Mouse (Mus musculus): ENCODE measurements around the gene Optn. TPM values are rescaled to one million over a fixed set of nuclear protein-coding genes. Genes with fewer than 3 reads are reported as not detected.

The Optn gene
- total RNA-seq, 2 experiments from 2014 or later: 13.0 to 15.3 TPM

- DNase-seq: no peak
Measured at GRCm38 (mm10) chr2:5061133-5061708, 2.6 kb downstream of the Optn start.

GRCm38 (mm10) chr2:5059997-5060396 lies 3.9 kb downstream of the Optn start:
- DNase-seq: no peak

- no peak for DNase-seq
Measured at GRCm38 (mm10) chr2:5058436-5058835, 5.4 kb downstream of the Optn start.

GRCm38 (mm10) chr2:5050562-5050961 lies 13.3 kb downstream of the Optn start:
- DNase-seq: no peak

- DNase-seq: no peak
Measured at GRCm38 (mm10) chr2:5047016-5047415, 16.8 kb downstream of the Optn start.

- DNase-seq: no peak
Measured at GRCm38 (mm10) chr2:5045269-5045965, 18.4 kb downstream of the Optn start.

GRCm38 (mm10) chr2:5044321-5044720 lies 19.5 kb downstream of the Optn start:
- no peak for DNase-seq

GRCm38 (mm10) chr2:5043476-5043761 lies 20.4 kb downstream of the Optn start:
- DNase-seq: no peak

- no peak for DNase-seq
Measured at GRCm38 (mm10) chr2:5042616-5043475, 21.0 kb downstream of the Optn start.

GRCm38 (mm10) chr2:5041854-5042253 lies 22.0 kb downstream of the Optn start:
- DNase-seq: no peak

- DNase-seq: no peak
Measured at GRCm38 (mm10) chr2:5040281-5041161, 23.3 kb downstream of the Optn start.

- DNase-seq: no peak
Measured at GRCm38 (mm10) chr2:5039350-5040170, 24.3 kb downstream of the Optn start.

GRCm38 (mm10) chr2:5038320-5038719 lies 25.5 kb downstream of the Optn start:
- no peak for DNase-seq

- DNase-seq: no peak
Measured at GRCm38 (mm10) chr2:5037390-5037789, 26.5 kb downstream of the Optn start.

GRCm38 (mm10) chr2:5036411-5037076 lies 27.3 kb downstream of the Optn start:
- DNase-seq: no peak

- no peak for DNase-seq
Measured at GRCm38 (mm10) chr2:5035241-5035640, 28.6 kb downstream of the Optn start.

GRCm38 (mm10) chr2:5034801-5035200 lies 29.1 kb downstream of the Optn start:
- no peak for DNase-seq

- no peak for DNase-seq
Measured at GRCm38 (mm10) chr2:5033546-5034420, 30.1 kb downstream of the Optn start.

- DNase-seq: no peak
Measured at GRCm38 (mm10) chr2:5032665-5033064, 31.2 kb downstream of the Optn start.

GRCm38 (mm10) chr2:5031215-5031614 lies 32.6 kb downstream of the Optn start:
- DNase-seq: no peak
